Comparison of ENCODE assay signal across 18 mouse cellular contexts in the genomic region with DNA sequence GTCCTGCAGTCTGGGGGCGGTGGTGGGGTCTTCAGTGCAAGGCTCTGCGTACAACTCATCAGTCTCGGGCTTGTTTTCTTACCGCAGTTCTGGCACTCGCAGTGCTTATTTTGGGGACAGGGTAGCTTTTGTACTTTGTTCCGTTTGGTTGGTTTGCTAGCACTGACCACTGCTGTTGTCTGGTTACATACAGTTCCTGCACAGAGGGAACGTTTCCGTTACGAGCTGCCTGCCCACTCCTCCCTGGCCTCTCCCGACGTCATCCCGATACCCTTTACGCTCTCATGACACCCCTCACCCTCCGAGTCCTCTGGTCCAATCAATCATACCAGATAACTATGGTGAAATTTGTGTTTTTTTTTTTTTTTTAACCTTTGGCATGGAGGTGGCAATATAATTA. TPM values are rescaled to one million over a fixed set of nuclear protein-coding genes. Genes with fewer than 3 reads are reported as not detected.
DNase-seq lines count a peak whose midpoint lies in the region; ATAC-seq and TF ChIP-seq lines count a peak whose summit lies in the region.
"Had no signal": no experiment of that assay in that cellular context is flagged by ENCODE, and none has a peak within 500 bp of the region (broad histone marks: within the 10 kb centered on the region; RNA-seq: fewer than 3 reads in every experiment).

No protein-coding gene starts in this region.

- H3K9me3 ChIP-seq in liver, postnatal 0 days (ENCODE audit: low read length), result no peaks in the 10 kb centered on the region
- H3K9me3 ChIP-seq: embryonic facial prominence, embryonic 10.5 days; intestine, embryonic 15.5 days; limb, embryonic 13.5 days; midbrain, embryonic 13.5 days had no signal

- no peak for DNase-seq in heart, adult 2 months
- no peak for DNase-seq in heart, postnatal 4 days
- peak; percentile 14 for DNase-seq in urinary bladder, postnatal 14 days (ENCODE audit: low spot score)
- DNase-seq in urinary bladder, postnatal 36 days (ENCODE audit: low spot score in 2 of 2), result no peak
- peak; percentile 46 for DNase-seq in kidney, postnatal 10 days
- peak; percentile 66 for DNase-seq in liver, postnatal 0 days
- no peak for DNase-seq in layer of hippocampus, postnatal 36 days
- no peak for DNase-seq in embryo, embryonic 9.5 days (ENCODE audit: extremely low spot score)
- DNase-seq: cerebellum, postnatal 14 days; gastrocnemius, postnatal 25 days; right cerebral cortex, postnatal 25 days; thymus, postnatal 14 days had no signal

- H3K36me3 ChIP-seq in heart, adult 2 months (ENCODE audit: control insufficient read depth, insufficient read depth, low read length), result no peaks in the 10 kb centered on the region
- H3K36me3 ChIP-seq in liver, postnatal 0 days (replicated peaks; ENCODE audit: insufficient read depth, low read length), result peaks cover 25% of the 10 kb centered on the region

- H3K4me3 ChIP-seq in heart, adult 2 months, result no peak overlapping the region
- no peak overlapping the region for H3K4me3 ChIP-seq in liver, postnatal 0 days (ENCODE audit: low read depth, low read length)
- H3K4me3 ChIP-seq: embryonic facial prominence, embryonic 10.5 days; intestine, embryonic 15.5 days; left cerebral cortex, adult 2 months; limb, embryonic 13.5 days; midbrain, embryonic 13.5 days had no signal

- 55% methylated on average over 14 of the region's 14 CpGs for WGBS in heart, adult 2 months
- WGBS in liver, postnatal 0 days (ENCODE audit: insufficient replicate concordance), result 44% methylated on average over 14 of the region's 14 CpGs

- H3K79me2 ChIP-seq in heart, adult 2 months (replicated peaks; ENCODE audit: control insufficient read depth, insufficient read depth, low read length), result peaks cover 5% of the 10 kb centered on the region; the same call in 1 of the 2 replicates

- no peaks in the 10 kb centered on the region; the same call in none of the 2 replicates for H3K4me1 ChIP-seq in heart, adult 2 months (ENCODE audit: control insufficient read depth, insufficient read depth, low read length)
- peaks cover 26% of the 10 kb centered on the region for H3K4me1 ChIP-seq in liver, postnatal 0 days (ENCODE audit: insufficient read depth)

- no peak for TF ChIP-seq POLR2A in heart, adult 2 months (IDR thresholded peaks at IDR 0.05; ENCODE audit: insufficient read depth, low read depth, low read length)

- no peak overlapping the region for H3K9ac ChIP-seq in heart, adult 2 months (ENCODE audit: low read depth, low read length)
- peak overlapping the region; percentile 57 for H3K9ac ChIP-seq in liver, postnatal 0 days (replicated peaks)
- H3K9ac ChIP-seq: intestine, embryonic 15.5 days; limb, embryonic 13.5 days; midbrain, embryonic 13.5 days had no signal

- no peaks in the 10 kb centered on the region for H3K27me3 ChIP-seq in heart, adult 2 months (ENCODE audit: control insufficient read depth, insufficient read depth, low read length)
- H3K27me3 ChIP-seq in liver, postnatal 0 days (ENCODE audit: insufficient read depth, low read length), result no peaks in the 10 kb centered on the region
- H3K27me3 ChIP-seq: intestine, embryonic 15.5 days; limb, embryonic 13.5 days; midbrain, embryonic 13.5 days had no signal

- peak; percentile 70 for ATAC-seq in liver, postnatal 0 days
- ATAC-seq: CD4-positive, CD25-positive, alpha-beta regulatory T cell, adult 4 months; intestine, embryonic 15.5 days; midbrain, embryonic 13.5 days had no signal

- TF ChIP-seq CTCF in heart, adult 2 months (IDR thresholded peaks at IDR 0.05), result no peak
- TF ChIP-seq CTCF in liver, postnatal 0 days (IDR thresholded peaks at IDR 0.05; ENCODE audit: low read depth), result no peak

- H3K4me2 ChIP-seq in liver, postnatal 0 days (ENCODE audit: low read depth, low read length), result peak overlapping the region; percentile 58
- H3K4me2 ChIP-seq: intestine, embryonic 15.5 days; limb, embryonic 13.5 days; midbrain, embryonic 13.5 days had no signal

- H3K27ac ChIP-seq in heart, adult 2 months, result no peak overlapping the region
- peak overlapping the region; percentile 97 for H3K27ac ChIP-seq in liver, postnatal 0 days (ENCODE audit: low read depth)
- H3K27ac ChIP-seq: embryonic facial prominence, embryonic 10.5 days; intestine, embryonic 15.5 days; left cerebral cortex, adult 2 months; limb, embryonic 13.5 days; midbrain, embryonic 13.5 days had no signal

- TF ChIP-seq EP300 in heart, adult 2 months (IDR thresholded peaks at IDR 0.05; ENCODE audit: insufficient read depth, low read depth, low read length), result 0 out of 2 replicates have a peak, but pooled peaks have one; percentile 20
- TF ChIP-seq EP300 in liver, postnatal 0 days (IDR thresholded peaks at IDR 0.05; ENCODE audit: low read depth), result peak; percentile 82

- intact Hi-C loops in heart, adult 2 months (cut with DNase I), result no loop called here

RNA-seq across cellular contexts. Expression of a gene that starts 2.6 kb away (rescaled TPM):
- 10 to 100 TPM; 53.5 to 54.2 TPM for total RNA-seq in heart, adult 2 months (2021)
- 39.2 and 46.2 TPM in 2 replicates for polyA plus RNA-seq in heart, adult 2 months (2012; rRNA removed)
- total RNA-seq in heart, postnatal 4 days (2021), result 10 to 100 TPM; 60.5 to 61.2 TPM
- polyA plus RNA-seq in liver, postnatal 0 days (2015; fragmentation: Nextera tagmentation; extraction: Ambion mirVana), result 40.4 and 48.8 TPM in 2 replicates
- total RNA-seq in layer of hippocampus, postnatal 36 days (2021), result 10 to 100 TPM; 39.9 to 40.8 TPM

RNA-seq across cellular contexts. Expression of a gene that starts 28.3 kb away (rescaled TPM):
- 1 to 10 TPM; 2.4 to 3.6 TPM for total RNA-seq in heart, adult 2 months (2021)
- 2.3 and 2.7 TPM in 2 replicates for polyA plus RNA-seq in heart, adult 2 months (2012; rRNA removed)
- total RNA-seq in heart, postnatal 4 days (2021), result 1 to 10 TPM; 4.6 to 6.4 TPM
- 63.0 and 63.4 TPM in 2 replicates for polyA plus RNA-seq in liver, postnatal 0 days (2015; fragmentation: Nextera tagmentation; extraction: Ambion mirVana)
- total RNA-seq in layer of hippocampus, postnatal 36 days (2021), result 1 to 10 TPM; 4.9 to 8.5 TPM

RNA-seq across cellular contexts. Expression of a gene that starts 28.5 kb away (rescaled TPM):
- 10 to 100 TPM; 36.1 to 43.4 TPM for total RNA-seq in heart, adult 2 months (2021)
- 38.3 and 57.0 TPM in 2 replicates for polyA plus RNA-seq in heart, adult 2 months (2012; rRNA removed)
- 10 to 100 TPM; 29.6 to 31.1 TPM for total RNA-seq in heart, postnatal 4 days (2021)
- 17.0 and 17.1 TPM in 2 replicates for polyA plus RNA-seq in liver, postnatal 0 days (2015; fragmentation: Nextera tagmentation; extraction: Ambion mirVana)
- total RNA-seq in layer of hippocampus, postnatal 36 days (2021), result 100 to 1,000 TPM; 123 to 126 TPM

Comparison
In these comparisons a context has a peak if more than half of its experiments do, and no peak if none do; other contexts are left out.
1. DNase-seq: peak in urinary bladder, postnatal 14 days (single experiment), kidney, postnatal 10 days (single experiment) and liver, postnatal 0 days (single experiment); none in heart, adult 2 months (0 of 2), heart, postnatal 4 days (single experiment), urinary bladder, postnatal 36 days (0 of 2), layer of hippocampus, postnatal 36 days (0 of 2) and embryo, embryonic 9.5 days (single experiment).